Mouse (Mus musculus) cerebellum, postnatal 36 days (tissue): Measurements from ENCODE around the gene Polr2e.

Experiments used
- DNase-seq, 2 experiments: peaks; one replicate each; pipeline ENCODE4 v3.0.0; 2021 to 2022; ENCODE audit warnings: mixed read lengths in 2 of 2

Gene Polr2e

GRCm38 (mm10) chr10:79986232-79986878 lies 53.2 kb downstream of the Polr2e start:
- DNase-seq: no peak
